Mouse (Mus musculus) CH12.LX (cell line): ENCODE measurements around the gene Eps8l2.
"Not testable (repeated sequence)": the region's sequence is repeated elsewhere in the genome, so short reads cannot be mapped to it uniquely, and the experiment has no call there.

Source experiments
- CHD1 ChIP-seq: IDR thresholded peaks from 2 replicates; pipeline ENCODE4 v1.6.1; 2012; ENCODE audit warnings: low read depth, low read length, improper control_type of control experiment, inconsistent platforms
- CTCF ChIP-seq, 2 experiments: IDR thresholded peaks in 1 of 2; conservative IDR thresholded peaks in 1 of 2; 2 replicates each; pipeline ENCODE4 v1.5.1; 2011 to 2012; ENCODE audit warnings: low read depth in 2 of 2, low read length in 2 of 2, improper control_type of control experiment in 1 of 2, inconsistent platforms in 1 of 2, mild to moderate bottlenecking in 1 of 2, moderate library complexity in 1 of 2
- ETS1 ChIP-seq: conservative IDR thresholded peaks from 2 replicates; pipeline ENCODE4 v1.6.1; 2012; ENCODE audit warnings: low read depth, mild to moderate bottlenecking, inconsistent platforms, low read length, improper control_type of control experiment, moderate library complexity
- MAFK ChIP-seq: IDR thresholded peaks from 2 replicates; pipeline ENCODE4 v1.6.1; 2011; ENCODE audit warnings: low read length, improper control_type of control experiment; ENCODE audit not compliant: insufficient replicate concordance
- MEF2A ChIP-seq: IDR thresholded peaks from 2 replicates; pipeline ENCODE4 v1.6.1; 2014; ENCODE audit warnings: low read depth, mild to moderate bottlenecking, inconsistent platforms, low read length, improper control_type of control experiment, borderline replicate concordance
- MYC ChIP-seq: IDR thresholded peaks from 2 replicates; pipeline ENCODE4 v1.6.1; 2011; ENCODE audit warnings: low read depth, mild to moderate bottlenecking, improper control_type of control experiment, low read length
- NELFE ChIP-seq: IDR thresholded peaks from 2 replicates; pipeline ENCODE4 v1.6.1; 2011; ENCODE audit warnings: low read depth, low read length, improper control_type of control experiment
- POLR2A ChIP-seq: IDR thresholded peaks from 2 replicates; pipeline ENCODE4 v1.6.1; 2011; ENCODE audit warnings: low read depth, mild to moderate bottlenecking, improper control_type of control experiment, low read length
- POLR2AphosphoS2 ChIP-seq: IDR thresholded peaks from 2 replicates; pipeline ENCODE4 v1.6.1; 2011; ENCODE audit warnings: low read depth, low read length, improper control_type of control experiment
- RCOR1 ChIP-seq: conservative IDR thresholded peaks from 2 replicates; pipeline ENCODE4 v1.6.1; 2012; ENCODE audit warnings: low read depth, mild to moderate bottlenecking, inconsistent platforms, low read length, improper control_type of control experiment
- USF1 ChIP-seq: IDR thresholded peaks from 2 replicates; pipeline ENCODE4 v1.6.1; 2014; ENCODE audit warnings: low read depth, mild to moderate bottlenecking, inconsistent platforms, low read length, improper control_type of control experiment
- USF2 ChIP-seq: conservative IDR thresholded peaks from 2 replicates; pipeline ENCODE4 v1.6.1; 2011; ENCODE audit warnings: low read depth, low read length, improper control_type of control experiment
- ZMIZ1 ChIP-seq: IDR thresholded peaks from 2 replicates; pipeline ENCODE4 v1.6.1; 2012; ENCODE audit warnings: low read depth, mild to moderate bottlenecking, inconsistent platforms, low read length, improper control_type of control experiment

GRCm38 (mm10) chr7:141407670-141408069 lies 69.0 kb downstream of the Eps8l2 start:
- TF ChIP-seq POLR2A; CTCF (conservative IDR thresholded peaks at IDR 0.05 in 1 of 2, IDR thresholded peaks at IDR 0.05 in 1 of 2; ENCODE audit: low read depth in 2 of 2, low read length in 2 of 2); MYC; CHD1; POLR2AphosphoS2; ETS1; MAFK; NELFE; USF1; MEF2A; RCOR1; ZMIZ1; USF2: not testable (repeated sequence)
